Mouse (Mus musculus) lung, embryonic 16.5 days (tissue): Measurements from ENCODE around the gene Olfr776. TPM values are rescaled to one million over a fixed set of nuclear protein-coding genes. Genes with fewer than 3 reads are reported as not detected.
"Not testable (repeated sequence)": the region's sequence is repeated elsewhere in the genome, so short reads cannot be mapped to it uniquely, and the experiment has no call there.

ENCODE experiments used
- ATAC-seq: fragments of 200-750 bp; cut with Nextera tagmentation; 2 replicates; pipeline ENCODE4 v1.8.0; 2017; ENCODE audit warnings: low read depth, mild to moderate bottlenecking, moderate library complexity
- H3K27ac ChIP-seq: fragments of 300-500 bp; sonication (generic); 2 replicates; pipeline ENCODE4 v1.5.1; 2014; ENCODE audit warnings: mild to moderate bottlenecking, control low read depth, low read length
- H3K27me3 ChIP-seq: fragments of 300-500 bp; sonication (generic); 2 replicates; pipeline ENCODE4 v1.6.1; 2014; ENCODE audit warnings: low read depth, low read length, mixed read lengths; ENCODE audit not compliant: control insufficient read depth, insufficient read depth
- H3K36me3 ChIP-seq: fragments of 300-500 bp; sonication (generic); 2 replicates; pipeline ENCODE4 v1.6.1; 2014; ENCODE audit warnings: low read length; ENCODE audit not compliant: control insufficient read depth, insufficient read depth
- H3K4me1 ChIP-seq: fragments of 300-500 bp; sonication (generic); replicated peaks from 2 replicates; pipeline ENCODE4 v1.6.1; 2014; ENCODE audit warnings: low read length, mixed read lengths; ENCODE audit not compliant: control insufficient read depth, insufficient read depth
- H3K4me2 ChIP-seq: fragments of 300-500 bp; sonication (generic); 2 replicates; pipeline ENCODE4 v1.6.1; 2014; ENCODE audit warnings: low read depth, low read length, control low read depth
- H3K4me3 ChIP-seq: fragments of 300-500 bp; sonication (generic); 2 replicates; pipeline ENCODE4 v1.5.1; 2014; ENCODE audit warnings: mild to moderate bottlenecking, low read length, control low read depth
- H3K9ac ChIP-seq: fragments of 300-500 bp; sonication (generic); 2 replicates; pipeline ENCODE4 v1.6.1; 2014; ENCODE audit warnings: low read length, control low read depth
- H3K9me3 ChIP-seq: fragments of 300-500 bp; sonication (generic); 2 replicates; pipeline ENCODE4 v1.6.1; 2016; ENCODE audit warnings: low read length; ENCODE audit not compliant: control insufficient read depth
- WGBS: fragments of 180-500 bp; shearing (Covaris S2); extraction: QIAGEN DNeasy Blood & Tissue Kit; methylation state at CpG from one replicate; pipeline ENCODE4 v1.1.7; 2014; 5-methylcytosine and 5-hydroxymethylcytosine counted together
- polyA plus RNA-seq: library from polyadenylated mRNA; unstranded; fragments of >200 nt; fragmentation: Nextera tagmentation; extraction: Ambion mirVana; gene quantifications from 2 replicates; pipeline ENCODE4 v1.2.1, GENCODE M21; 2015

Gene Olfr776
- polyA plus RNA-seq, result not detected in 2 replicates

GRCm38 (mm10) chr10:129258827-129259226 is at the start of gene Olfr776:
TSS of gene Olfr776 (plus strand) at chr10:129259127.
- no peaks in the 10 kb centered on the region for H3K4me1 ChIP-seq

GRCm38 (mm10) chr10:129230737-129231136 is 28.2 kb upstream of the Olfr776 start:
- WGBS, result 82% methylated on average over 1 of the region's 1 CpGs
- H3K4me2 ChIP-seq, result no peak overlapping the region

More at GRCm38 (mm10) chr10:129258827-129259226, at the start of gene Olfr776:
- no peak within 1 kb of the TSS for H3K4me3 ChIP-seq
- H3K36me3 ChIP-seq, result no peaks in the 10 kb centered on the region
- no peak within 1 kb of the TSS for H3K27ac ChIP-seq
- H3K9me3 ChIP-seq, result no peaks in the 10 kb centered on the region
- no peaks in the 10 kb centered on the region for H3K27me3 ChIP-seq
- no peak for ATAC-seq
- no peak within 1 kb of the TSS for H3K4me2 ChIP-seq
- no peak within 1 kb of the TSS for H3K9ac ChIP-seq

GRCm38 (mm10) chr10:129235904-129236303 is 23.0 kb upstream of the Olfr776 start, which contains the start of gene Olfr774:
TSS of gene Olfr774 (plus strand) at chr10:129236204.
- no peaks in the 10 kb centered on the region for H3K27me3 ChIP-seq
- no peak within 1 kb of the TSS for H3K4me3 ChIP-seq
- no peaks in the 10 kb centered on the region for H3K36me3 ChIP-seq
- no peak within 1 kb of the TSS for H3K27ac ChIP-seq
- H3K9me3 ChIP-seq, result no peaks in the 10 kb centered on the region
- no peak within 1 kb of the TSS for H3K4me2 ChIP-seq
- no peak within 1 kb of the TSS for H3K9ac ChIP-seq
- no peaks in the 10 kb centered on the region for H3K4me1 ChIP-seq
- ATAC-seq, result no peak
- WGBS, result 58% methylated on average over 2 of the region's 2 CpGs

More at GRCm38 (mm10) chr10:129230737-129231136, 28.2 kb upstream of the Olfr776 start:
- Histone ChIP-seq H3K9me3 (no peaks in the 10 kb centered on the region), H3K36me3 (no peaks in the 10 kb centered on the region), H3K4me1 (no peaks in the 10 kb centered on the region), H3K9ac (no peak overlapping the region), H3K4me3 (no peak overlapping the region), H3K27ac (no peak overlapping the region), H3K27me3 (no peaks in the 10 kb centered on the region)
- no peak for ATAC-seq

- 69% methylated on average over 3 of the region's 3 CpGs for WGBS
- no peak within 1 kb of the TSS for H3K27ac ChIP-seq
- H3K4me2 ChIP-seq, result no peak within 1 kb of the TSS
- no peak within 1 kb of the TSS for H3K9ac ChIP-seq
- H3K36me3 ChIP-seq, result no peaks in the 10 kb centered on the region
- no peaks in the 10 kb centered on the region for H3K9me3 ChIP-seq
- no peak within 1 kb of the TSS for H3K4me3 ChIP-seq
- H3K27me3 ChIP-seq, result no peaks in the 10 kb centered on the region
- no peak for ATAC-seq
- H3K4me1 ChIP-seq, result no peaks in the 10 kb centered on the region
These were observed 10.8 kb upstream of the Olfr776 start, which contains the start of gene Olfr775 for GRCm38 (mm10) chr10:129248112-129248511. TSS of gene Olfr775 (plus strand) at chr10:129248412.

- Histone ChIP-seq H3K4me1 (no peaks in the 10 kb centered on the region), H3K27me3 (no peaks in the 10 kb centered on the region), H3K4me3 (no peak within 1 kb of the TSS), H3K27ac (no peak within 1 kb of the TSS), H3K4me2 (no peak within 1 kb of the TSS), H3K36me3 (no peaks in the 10 kb centered on the region), H3K9ac (no peak within 1 kb of the TSS), H3K9me3 (no peaks in the 10 kb centered on the region)
- ATAC-seq, result no peak
- WGBS, result 77% methylated on average over 2 of the region's 2 CpGs
These were observed 12.2 kb downstream of the Olfr776 start, which contains the start of gene Olfr777 for GRCm38 (mm10) chr10:129271081-129271535. TSS of gene Olfr777 (minus strand) at chr10:129271485.

- 39% methylated on average over 1 of the region's 1 CpGs for WGBS
- ATAC-seq, H3K4me2 ChIP-seq: not testable (repeated sequence)
These were observed 54.0 kb downstream of the Olfr776 start for GRCm38 (mm10) chr10:129312973-129313372.

GRCm38 (mm10) chr10:129313521-129313920 is 54.6 kb downstream of the Olfr776 start:
- H3K27me3 ChIP-seq, H3K4me2 ChIP-seq, H3K4me1 ChIP-seq, H3K27ac ChIP-seq, H3K4me3 ChIP-seq, H3K9ac ChIP-seq, H3K36me3 ChIP-seq, ATAC-seq, H3K9me3 ChIP-seq: not testable (repeated sequence)
- no CpG with 5 or more reads among the region's 1 CpGs for WGBS

More at GRCm38 (mm10) chr10:129312973-129313372, 54.0 kb downstream of the Olfr776 start:
- not testable (repeated sequence) for H3K4me3 ChIP-seq, H3K27me3 ChIP-seq, H3K9me3 ChIP-seq, H3K27ac ChIP-seq, H3K4me1 ChIP-seq, H3K36me3 ChIP-seq, H3K9ac ChIP-seq

Other genes starting within 250 kb of the Olfr776 start
- not detected in 2 replicates for gene Olfr763, start 248.3 kb upstream of the Olfr776 start, polyA plus RNA-seq
- not detected in 2 replicates for gene Olfr764-ps1, start 219.2 kb upstream of the Olfr776 start, polyA plus RNA-seq
- gene Olfr765, start 209.1 kb upstream of the Olfr776 start, polyA plus RNA-seq, result not detected in 2 replicates
- not detected in 2 replicates for gene Olfr766-ps1, start 190.2 kb upstream of the Olfr776 start, polyA plus RNA-seq
- not detected in 2 replicates for gene Olfr767, start 176.2 kb upstream of the Olfr776 start, polyA plus RNA-seq
- gene Olfr768, start 159.8 kb upstream of the Olfr776 start, polyA plus RNA-seq, result not detected in 2 replicates
- not detected in 2 replicates for gene Olfr769, start 141.3 kb upstream of the Olfr776 start, polyA plus RNA-seq
- gene Olfr770, start 120.1 kb upstream of the Olfr776 start, polyA plus RNA-seq, result not detected in 2 replicates
- not detected in 2 replicates for gene Olfr771, start 94.4 kb upstream of the Olfr776 start, polyA plus RNA-seq
- gene Olfr772, start 81.2 kb upstream of the Olfr776 start, polyA plus RNA-seq, result not detected in 2 replicates
- not detected in 2 replicates for gene Olfr773, start 71.7 kb upstream of the Olfr776 start, polyA plus RNA-seq
- not detected in 2 replicates for gene Olfr774, start 22.9 kb upstream of the Olfr776 start, polyA plus RNA-seq
- not detected in 2 replicates for gene Olfr775, start 10.7 kb upstream of the Olfr776 start, polyA plus RNA-seq
- gene Olfr777, start 12.4 kb downstream of the Olfr776 start, polyA plus RNA-seq, result not detected in 2 replicates
- not detected in 2 replicates for gene Olfr780, start 59.0 kb downstream of the Olfr776 start, polyA plus RNA-seq
- not detected in 2 replicates for gene Olfr781, start 69.7 kb downstream of the Olfr776 start, polyA plus RNA-seq
- not detected in 2 replicates for gene Olfr782, start 89.7 kb downstream of the Olfr776 start, polyA plus RNA-seq
- gene Olfr784, start 125.0 kb downstream of the Olfr776 start, polyA plus RNA-seq, result 0.05 and 0.06 TPM in 2 replicates
- not detected in 2 replicates for gene Olfr785, start 146.3 kb downstream of the Olfr776 start, polyA plus RNA-seq
- gene Olfr786, start 168.2 kb downstream of the Olfr776 start, polyA plus RNA-seq, result not detected in 2 replicates
- not detected in 2 replicates for gene Olfr787, start 202.7 kb downstream of the Olfr776 start, polyA plus RNA-seq
- not detected in 2 replicates for gene Olfr788, start 211.9 kb downstream of the Olfr776 start, polyA plus RNA-seq
- gene Olfr789, start 225.6 kb downstream of the Olfr776 start, polyA plus RNA-seq, result not detected in 2 replicates
- gene Olfr790, start 239.4 kb downstream of the Olfr776 start, polyA plus RNA-seq, result not detected in 2 replicates